Mouse (Mus musculus): ENCODE data around the gene Olfr411. TPM values are rescaled to one million over a fixed set of nuclear protein-coding genes. Genes with fewer than 3 reads are reported as not detected.

Olfr411 gene
- not detected for polyA plus RNA-seq (2014; fragmentation: Illumina TruSeq; extraction: RNeasy Lipid Tissue Mini Kit (QIAGEN cat#74804); ENCODE audit: low read depth, low replicate concordance)

DNA sequence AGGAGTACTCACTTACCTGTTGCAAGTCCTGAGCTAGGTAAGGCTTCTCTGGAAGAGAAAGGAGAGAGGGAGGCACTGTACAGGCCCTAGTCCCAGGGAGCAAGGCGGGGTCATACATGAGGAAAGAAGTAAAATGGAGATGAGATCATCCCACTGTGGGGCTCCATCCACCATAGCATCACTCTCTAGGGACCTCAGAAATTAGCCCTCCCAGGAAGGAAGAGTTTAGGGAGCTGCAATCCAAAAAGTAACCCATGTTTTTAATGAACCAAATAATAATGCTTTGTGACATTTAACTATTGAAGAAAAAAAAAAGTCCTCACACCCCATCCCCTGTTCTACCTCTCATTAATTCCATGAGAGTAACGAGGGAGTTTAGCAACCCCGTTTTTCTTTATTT is at the start of gene Olfr411:
Gene Olfr411, minus strand, starts transcription at position 101 of the 400 bp plus-strand sequence.

DNA sequence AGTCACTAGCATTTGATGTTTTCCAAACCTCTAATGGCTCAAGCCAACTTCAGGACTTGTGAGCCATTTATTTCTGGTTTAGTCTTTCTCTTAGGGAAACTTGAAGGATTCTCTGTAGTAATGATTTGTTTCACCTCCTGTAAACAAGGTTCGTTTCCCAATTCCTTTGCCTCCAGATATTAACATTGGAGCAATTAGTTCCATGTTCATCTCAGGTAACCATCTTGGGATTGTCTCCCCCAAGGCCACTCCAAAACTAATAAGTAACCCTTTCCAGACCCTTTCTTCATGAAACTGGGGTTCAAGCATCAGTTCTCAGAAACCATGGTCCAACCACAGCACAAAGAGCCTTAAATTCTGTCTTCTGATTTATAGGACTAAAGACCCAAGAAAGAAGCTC is 9.3 kb upstream of the Olfr411 start, which contains the start of gene Olfr412:
Gene Olfr412, plus strand, starts transcription at position 301 of the 400 bp plus-strand sequence.

DNA sequence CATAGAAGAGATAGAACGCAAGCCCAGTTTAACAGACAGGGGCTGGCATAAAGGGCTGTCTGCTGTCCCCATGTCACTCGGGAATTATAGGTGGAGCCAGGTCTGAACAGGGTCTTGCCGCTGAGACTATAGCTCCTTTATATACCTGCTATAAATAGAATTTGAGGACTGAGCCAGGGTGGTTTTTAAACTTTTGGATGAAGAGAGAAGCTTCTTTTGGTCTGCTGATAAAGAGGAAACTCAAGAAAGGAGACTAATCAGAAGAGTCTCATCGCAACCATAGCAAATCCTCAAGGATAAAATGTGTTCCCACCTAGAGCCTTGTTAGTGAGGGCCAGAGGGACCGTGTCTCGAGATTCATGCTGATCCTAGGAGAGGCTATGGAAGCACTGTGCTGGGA is 14.5 kb downstream of the Olfr411 start, which contains the start of gene Olfr410:
Gene Olfr410, minus strand, starts transcription at position 101 of the 400 bp plus-strand sequence.

Other genes starting within 250 kb of the Olfr411 start
- not detected for gene Olfr401, start 238.9 kb downstream of the Olfr411 start, polyA plus RNA-seq (2014; fragmentation: Illumina TruSeq; extraction: RNeasy Lipid Tissue Mini Kit (QIAGEN cat#74804); ENCODE audit: low read depth, low replicate concordance)
- gene Olfr402, start 199.1 kb downstream of the Olfr411 start, polyA plus RNA-seq (2014; fragmentation: Illumina TruSeq; extraction: RNeasy Lipid Tissue Mini Kit (QIAGEN cat#74804); ENCODE audit: low read depth, low replicate concordance), result not detected
- gene Olfr403, start 166.4 kb downstream of the Olfr411 start, polyA plus RNA-seq (2014; fragmentation: Illumina TruSeq; extraction: RNeasy Lipid Tissue Mini Kit (QIAGEN cat#74804); ENCODE audit: low read depth, low replicate concordance), result not detected
- not detected for gene Olfr43, start 141.3 kb downstream of the Olfr411 start, polyA plus RNA-seq (2014; fragmentation: Illumina TruSeq; extraction: RNeasy Lipid Tissue Mini Kit (QIAGEN cat#74804); ENCODE audit: low read depth, low replicate concordance)
- not detected for gene Olfr406, start 92.8 kb downstream of the Olfr411 start, polyA plus RNA-seq (2014; fragmentation: Illumina TruSeq; extraction: RNeasy Lipid Tissue Mini Kit (QIAGEN cat#74804); ENCODE audit: low read depth, low replicate concordance)
- gene Olfr59, start 68.9 kb downstream of the Olfr411 start, polyA plus RNA-seq (2014; fragmentation: Illumina TruSeq; extraction: RNeasy Lipid Tissue Mini Kit (QIAGEN cat#74804); ENCODE audit: low read depth, low replicate concordance), result not detected
- not detected for gene Olfr410, start 14.6 kb downstream of the Olfr411 start, polyA plus RNA-seq (2014; fragmentation: Illumina TruSeq; extraction: RNeasy Lipid Tissue Mini Kit (QIAGEN cat#74804); ENCODE audit: low read depth, low replicate concordance)
- not detected for gene Olfr412, start 9.4 kb upstream of the Olfr411 start, polyA plus RNA-seq (2014; fragmentation: Illumina TruSeq; extraction: RNeasy Lipid Tissue Mini Kit (QIAGEN cat#74804); ENCODE audit: low read depth, low replicate concordance)

Data from kidney, adult 10 weeks (tissue).